Mouse (Mus musculus) retina, adult 2 months (tissue): ENCODE data around the gene Sh2b1.
"Not testable (repeated sequence)": the region's sequence is repeated elsewhere in the genome, so short reads cannot be mapped to it uniquely, and the experiment has no call there.

ENCODE experiments used
- DNase-seq: peaks from one replicate; pipeline ENCODE4 v3.0.0-alpha.2; 2012; ENCODE audit warnings: low read depth, low spot score

Gene Sh2b1

GRCm38 (mm10) chr7:126474993-126475581, at the start of gene Sh2b1:
Gene Sh2b1, minus strand, starts transcription at chr7:126475424.
- peak; percentile 91 for DNase-seq

DNA sequence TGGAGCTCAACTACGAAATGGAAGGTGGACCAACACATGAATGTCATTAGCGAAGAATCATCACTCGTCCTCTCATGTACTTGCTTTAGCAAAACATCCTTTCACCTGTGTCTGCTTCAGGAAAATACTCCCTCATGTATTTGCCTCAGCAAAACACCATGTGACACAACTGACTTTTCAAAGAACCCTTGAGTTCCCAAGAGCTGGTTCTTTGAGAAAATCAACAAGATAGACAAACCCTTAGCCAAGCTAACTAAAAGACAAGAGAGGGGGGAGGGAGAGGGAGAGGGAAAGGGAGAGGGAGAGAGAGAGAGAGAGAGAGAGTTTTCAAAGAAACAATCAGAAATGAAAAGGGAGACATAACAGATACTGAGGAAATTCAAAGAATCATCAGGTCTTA, 48.1 kb upstream of the Sh2b1 start:
- no peak for DNase-seq

DNA sequence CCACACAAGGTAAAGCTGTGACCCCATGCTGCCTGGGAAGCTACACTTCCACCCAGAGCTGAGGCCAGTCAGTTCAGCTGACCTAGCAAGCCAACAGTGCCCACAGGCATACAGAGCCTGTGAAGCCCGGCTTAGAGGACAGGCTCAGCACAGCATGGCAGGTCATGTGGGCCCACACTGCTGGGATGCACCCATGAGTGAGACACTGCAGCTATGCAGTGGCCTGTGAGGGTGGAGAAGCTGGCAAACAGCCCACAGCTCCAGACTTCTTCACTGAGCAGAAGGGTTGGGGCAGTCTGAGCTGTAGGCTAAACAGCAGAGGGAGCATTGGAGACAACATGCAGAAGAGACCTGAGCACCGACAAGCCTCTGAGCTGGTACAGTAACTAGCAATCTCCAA, 44.3 kb upstream of the Sh2b1 start:
- DNase-seq, result no peak

DNA sequence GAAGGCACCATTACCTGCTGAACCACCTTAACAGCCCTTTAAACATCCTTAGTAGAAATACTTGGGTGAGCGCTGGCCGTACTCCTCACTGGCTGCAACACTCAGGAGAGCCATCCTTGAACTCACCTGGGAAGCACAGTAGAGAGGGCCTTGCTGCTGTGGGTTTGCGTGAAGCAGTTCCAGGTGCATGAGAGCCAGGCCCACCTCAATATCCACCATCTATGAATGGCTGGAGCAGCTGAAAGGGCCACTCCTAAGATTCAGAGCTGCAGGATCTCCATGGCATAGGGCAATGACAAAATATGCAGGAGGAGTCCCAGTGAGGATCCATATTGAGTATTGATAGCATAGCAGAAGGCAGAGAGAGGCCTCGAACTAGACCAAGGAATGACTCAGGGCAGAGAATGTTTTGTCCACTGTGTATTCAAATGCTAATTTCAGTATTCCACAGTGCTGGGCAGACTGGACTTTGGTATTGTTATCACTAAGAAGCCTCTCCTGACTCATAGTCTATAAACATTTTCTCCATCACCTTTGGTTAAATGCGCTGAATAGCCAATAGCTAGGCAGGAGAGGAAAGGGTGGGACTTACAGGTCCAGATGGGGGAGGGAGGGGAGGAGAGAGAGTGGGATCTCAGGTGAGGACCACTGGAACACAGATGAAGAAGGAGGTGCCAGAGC, 43.2 kb upstream of the Sh2b1 start:
- no peak for DNase-seq

GRCm38 (mm10) chr7:126511287-126511686, 36.1 kb upstream of the Sh2b1 start:
- no peak for DNase-seq

- DNase-seq, result no peak
These were observed 32.0 kb upstream of the Sh2b1 start for GRCm38 (mm10) chr7:126507126-126507778.

- no peak for DNase-seq
These were observed 29.7 kb upstream of the Sh2b1 start for GRCm38 (mm10) chr7:126504913-126505312.

DNA sequence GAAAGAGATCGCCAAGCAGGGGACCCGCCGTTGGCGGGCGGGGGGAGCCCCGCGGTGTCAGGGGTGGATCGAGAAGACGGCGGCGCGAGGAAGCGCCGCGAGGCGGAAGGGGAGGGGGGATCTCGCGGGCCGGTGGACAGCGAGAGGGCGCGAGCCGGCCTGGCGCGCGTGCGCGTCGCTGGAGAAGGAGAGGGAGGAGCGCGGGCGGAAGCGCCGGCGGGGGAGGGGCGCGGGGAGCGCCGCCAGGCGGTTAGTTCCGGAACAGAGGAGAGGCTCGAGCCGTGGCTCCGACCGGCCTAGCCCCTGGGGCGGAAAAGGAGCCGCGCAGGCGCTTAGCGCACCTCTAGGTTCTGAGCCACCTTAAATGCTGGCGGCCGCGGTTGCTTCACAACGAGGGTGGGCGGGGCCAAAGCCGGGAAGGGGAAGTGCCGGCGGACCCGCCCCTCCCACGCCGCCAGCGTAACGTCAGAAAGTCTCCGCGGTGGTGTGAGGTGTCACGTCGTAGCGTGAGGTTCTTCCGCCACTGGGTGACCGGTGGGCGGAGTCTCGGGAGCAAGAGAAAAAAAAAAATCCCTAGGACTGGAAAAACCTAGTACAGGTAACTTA, 28.2 kb upstream of the Sh2b1 start, which contains the start of gene Atxn2l:
Atxn2l (minus strand) TSS at position 165 of the 606 bp plus-strand sequence.
- DNase-seq, result peak; percentile 96

DNA sequence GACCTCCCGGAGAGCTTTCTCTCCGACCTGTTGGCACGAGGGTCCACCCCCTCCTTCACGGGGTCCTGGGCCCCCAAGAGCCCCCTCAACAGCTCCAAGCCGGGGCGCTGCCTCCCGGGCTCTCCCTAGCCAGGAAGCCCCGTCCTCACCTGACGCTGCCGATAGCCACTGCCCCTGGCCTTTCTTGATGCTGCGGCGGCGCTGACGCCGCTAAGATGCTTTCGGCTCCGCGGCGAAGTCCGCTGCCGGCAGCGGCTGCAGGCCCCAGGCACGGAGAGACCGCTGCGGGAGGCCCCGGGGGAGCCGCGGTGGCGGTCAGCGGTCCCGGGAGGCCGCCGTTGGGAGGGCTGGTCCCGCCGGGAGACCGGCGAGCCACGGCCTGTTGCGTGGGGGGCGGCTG, 27.5 kb upstream of the Sh2b1 start:
- no peak for DNase-seq

- peak; percentile 77 for DNase-seq
These were observed 27.0 kb upstream of the Sh2b1 start for GRCm38 (mm10) chr7:126502023-126502741.

- DNase-seq, result no peak
These were observed 26.4 kb upstream of the Sh2b1 start for GRCm38 (mm10) chr7:126501684-126502022.

DNA sequence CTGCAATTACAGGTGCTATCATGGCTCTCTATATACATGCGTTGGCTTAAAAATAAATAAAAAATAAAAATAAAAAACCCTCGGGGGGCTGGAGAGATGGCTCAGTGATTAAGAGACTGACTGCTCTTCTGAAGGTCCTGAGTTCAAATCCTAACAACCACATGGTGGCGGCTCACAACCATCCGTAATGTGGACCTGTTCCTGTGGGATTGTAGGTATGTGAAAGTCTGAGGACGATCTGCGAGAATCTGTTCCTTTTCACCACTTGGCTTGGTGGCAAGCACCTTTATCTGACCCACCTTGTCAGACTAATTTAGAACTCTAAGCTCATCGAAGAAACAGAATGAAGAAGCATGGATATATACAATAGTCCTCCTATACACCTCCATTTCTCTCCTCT, 24.2 kb upstream of the Sh2b1 start:
- DNase-seq, result no peak

DNA sequence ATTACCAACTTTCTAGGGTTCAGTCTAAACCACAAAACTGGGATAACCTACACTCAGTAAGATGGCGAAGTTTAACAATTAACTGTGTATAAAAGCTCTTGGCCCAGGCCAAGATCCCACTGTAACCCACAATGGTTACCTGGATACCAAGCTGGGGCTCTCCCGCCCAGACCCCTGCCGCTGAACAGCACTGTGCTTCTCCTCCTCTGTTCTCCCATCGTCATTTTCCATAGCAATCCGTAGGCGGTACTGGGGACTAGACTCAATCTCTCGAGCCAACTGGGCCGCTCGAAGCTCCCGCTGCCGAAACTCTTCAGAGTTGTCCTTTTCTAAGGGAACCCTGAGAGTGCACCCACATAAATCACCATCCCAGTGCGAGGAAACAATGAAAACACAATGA, 22.7 kb upstream of the Sh2b1 start:
- no peak for DNase-seq

DNA sequence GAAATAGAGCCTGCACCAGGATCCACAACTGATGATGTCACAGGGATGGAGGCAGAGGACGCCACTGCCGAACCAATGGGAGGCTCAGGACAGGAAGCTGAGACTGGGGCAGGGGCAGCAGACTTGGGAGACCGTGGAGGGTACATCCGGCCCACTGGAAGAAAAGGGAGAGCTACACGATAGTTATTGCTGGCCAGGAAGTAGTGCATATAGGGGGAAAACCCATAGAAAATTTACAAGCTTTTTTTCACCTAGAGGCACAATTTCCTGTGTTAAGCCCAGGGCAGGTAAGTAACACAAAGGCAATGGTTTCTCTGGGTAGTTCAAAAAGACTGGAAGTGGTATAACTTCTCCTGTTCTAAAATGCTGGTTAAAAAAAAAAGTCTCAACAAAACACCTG, 21.3 kb upstream of the Sh2b1 start:
- no peak for DNase-seq

GRCm38 (mm10) chr7:126494120-126494519, 18.9 kb upstream of the Sh2b1 start:
- DNase-seq, result no peak

GRCm38 (mm10) chr7:126491973-126492372, 16.7 kb upstream of the Sh2b1 start:
- no peak for DNase-seq

DNA sequence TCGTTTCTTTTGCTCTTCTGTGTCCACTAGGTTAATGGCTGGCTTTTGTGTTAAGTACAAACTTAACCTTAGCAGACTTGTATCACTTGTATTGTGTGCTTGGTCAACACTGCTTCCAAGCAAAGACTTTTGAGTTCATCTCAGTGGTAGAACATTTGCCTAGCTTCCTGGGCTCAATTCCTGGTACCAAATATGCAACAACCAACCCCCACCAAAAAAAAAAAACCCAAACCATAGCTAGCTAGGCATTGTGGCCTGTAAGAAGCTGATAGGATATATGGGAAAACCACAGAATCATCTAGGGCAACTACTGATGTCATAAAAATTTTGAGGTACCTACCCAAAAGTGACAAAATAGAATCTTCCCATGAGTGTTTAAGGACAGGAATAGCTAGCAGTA, 15.8 kb upstream of the Sh2b1 start:
- no peak for DNase-seq

- not testable (repeated sequence) for DNase-seq
These were observed 12.6 kb upstream of the Sh2b1 start for GRCm38 (mm10) chr7:126487617-126488385.

GRCm38 (mm10) chr7:126487052-126487483, 11.8 kb upstream of the Sh2b1 start, which contains the start of gene Tufm:
Gene Tufm, plus strand, starts transcription at chr7:126487361.
- peak; percentile 97 for DNase-seq

GRCm38 (mm10) chr7:126482392-126482871, 7.2 kb upstream of the Sh2b1 start:
- no peak for DNase-seq

DNA sequence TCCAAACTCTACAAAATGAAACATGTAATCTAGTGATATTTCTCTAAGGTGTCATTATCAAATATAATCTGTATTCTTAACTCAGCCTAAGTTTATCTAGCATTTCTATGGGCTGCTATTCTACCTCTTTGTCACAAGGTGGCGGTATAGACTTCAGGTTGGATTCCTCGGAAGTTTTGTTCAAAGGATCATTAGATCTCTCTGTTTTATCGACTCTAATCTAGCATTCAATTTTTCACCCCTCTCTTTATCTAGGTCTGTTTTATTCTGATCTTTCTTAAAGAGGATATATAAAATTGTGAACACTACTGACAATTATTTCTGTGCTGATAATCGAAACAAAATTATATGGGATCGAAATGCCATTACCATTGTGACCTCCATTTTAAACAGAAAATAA, 6.5 kb upstream of the Sh2b1 start:
- no peak for DNase-seq
